Mouse (Mus musculus): ENCODE data around the gene Gm31371. TPM values are rescaled to one million over a fixed set of nuclear protein-coding genes. Genes with fewer than 3 reads are reported as not detected.
"Not testable (repeated sequence)": the region's sequence is repeated elsewhere in the genome, so short reads cannot be mapped to it uniquely, and the experiment has no call there.

Gene Gm31371
- total RNA-seq (2014; fragmentation: Nextera tagmentation) (not detected in 2 replicates), total RNA-seq (2017) (not detected in 2 replicates)

GRCm38 (mm10) chr8:19903092-19903491 lies at the start of gene Gm31371:
TSS of gene Gm31371 (plus strand) at chr8:19903392.
- ATAC-seq (replicated peaks; ENCODE audit: poor library complexity, severe bottlenecking) = not testable (repeated sequence)

GRCm38 (mm10) chr8:19906425-19907055 lies 3.3 kb downstream of the Gm31371 start:
- ATAC-seq (replicated peaks; ENCODE audit: poor library complexity, severe bottlenecking) = not testable (repeated sequence)

GRCm38 (mm10) chr8:19908841-19909321 lies 5.7 kb downstream of the Gm31371 start:
- not testable (repeated sequence) for ATAC-seq (replicated peaks; ENCODE audit: poor library complexity, severe bottlenecking)

- not testable (repeated sequence) for ATAC-seq (replicated peaks; ENCODE audit: poor library complexity, severe bottlenecking)
Observed at GRCm38 (mm10) chr8:19919086-19919485, 15.9 kb downstream of the Gm31371 start.

DNA sequence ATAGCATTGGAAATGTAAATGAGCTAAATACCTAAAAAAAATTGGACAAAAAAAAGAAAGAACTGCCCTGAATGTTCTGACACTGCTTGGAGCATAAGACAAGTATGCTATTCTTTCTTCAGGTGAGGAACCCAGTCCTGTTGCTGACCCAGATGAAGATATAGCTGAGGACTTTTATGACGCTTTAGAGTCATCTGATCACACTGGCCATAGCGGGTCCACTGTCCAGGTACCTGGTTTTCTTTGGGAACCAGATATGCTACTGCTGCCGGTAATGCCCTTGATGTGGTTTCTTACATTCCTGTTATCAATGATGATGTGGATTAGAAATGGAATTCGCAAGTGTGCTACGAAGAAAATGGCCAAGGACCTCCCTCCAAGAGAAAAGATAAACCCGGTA lies 31.1 kb downstream of the Gm31371 start:
- not testable (repeated sequence) for ATAC-seq (replicated peaks; ENCODE audit: poor library complexity, severe bottlenecking)

GRCm38 (mm10) chr8:19935541-19936030 lies 32.4 kb downstream of the Gm31371 start:
- not testable (repeated sequence) for ATAC-seq (replicated peaks; ENCODE audit: poor library complexity, severe bottlenecking)

- ATAC-seq (replicated peaks; ENCODE audit: poor library complexity, severe bottlenecking) = no peak
Observed at GRCm38 (mm10) chr8:19960935-19961334, 57.7 kb downstream of the Gm31371 start.

DNA sequence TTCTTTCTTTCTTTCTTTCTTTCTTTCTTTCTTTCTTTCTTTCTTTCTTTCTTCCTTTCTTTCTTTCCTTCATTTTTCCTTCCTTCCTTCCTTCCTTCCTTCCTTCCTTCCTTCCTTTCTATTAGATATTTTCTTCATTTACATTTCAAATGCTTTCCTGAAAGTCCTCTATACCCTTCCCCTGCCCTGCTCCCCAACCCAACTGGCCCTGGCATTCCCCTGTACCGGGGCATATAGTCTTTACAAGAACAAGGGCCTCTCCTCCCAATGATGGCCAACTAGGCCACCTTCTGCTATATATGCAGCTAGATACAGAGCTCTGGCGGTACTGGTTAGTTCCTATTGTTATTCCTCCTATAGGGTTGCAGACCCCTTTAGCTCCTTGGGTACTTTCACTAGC lies 60.6 kb downstream of the Gm31371 start:
- not testable (repeated sequence) for ATAC-seq (replicated peaks; ENCODE audit: poor library complexity, severe bottlenecking)

DNA sequence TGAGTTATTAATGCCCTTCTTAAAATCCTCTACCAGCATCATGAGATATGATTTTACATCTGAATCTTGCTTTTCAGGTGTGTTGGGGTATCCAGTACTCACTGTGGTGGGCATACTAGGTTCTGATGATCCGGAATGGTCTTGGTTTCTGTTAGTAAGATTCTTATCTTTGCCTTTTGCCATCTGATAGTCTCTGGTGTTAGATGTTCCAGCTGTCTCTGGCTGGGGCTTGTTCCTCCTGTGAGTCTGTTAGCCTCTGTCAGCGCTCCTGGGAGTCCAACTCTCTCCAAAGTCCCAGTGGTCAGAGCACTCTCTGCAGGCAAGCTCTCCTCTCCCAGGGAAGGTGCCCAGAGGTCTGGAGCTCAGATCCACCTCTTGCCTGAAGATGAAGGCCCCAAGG lies 65.0 kb downstream of the Gm31371 start:
- ATAC-seq (replicated peaks; ENCODE audit: poor library complexity, severe bottlenecking) = not testable (repeated sequence)

DNA sequence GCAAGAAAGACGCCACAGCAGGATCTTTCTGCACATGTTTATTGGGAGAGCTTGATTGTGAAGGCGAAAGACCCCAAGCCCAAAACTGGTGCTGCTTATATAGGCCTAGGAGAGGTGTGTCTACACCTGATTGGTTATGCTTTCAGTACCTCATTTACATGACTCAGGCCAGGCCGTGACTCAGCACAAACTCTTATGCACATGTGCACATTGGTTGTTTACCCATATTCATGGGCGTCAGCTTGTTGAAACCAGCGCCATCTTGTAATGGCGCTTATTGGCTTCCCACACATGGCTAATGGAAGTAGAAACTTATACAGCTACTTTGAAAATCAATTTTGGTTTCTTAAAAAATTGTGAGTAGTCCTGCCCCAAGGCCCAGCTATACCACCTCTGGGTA lies 72.0 kb downstream of the Gm31371 start:
- not testable (repeated sequence) for ATAC-seq (replicated peaks; ENCODE audit: poor library complexity, severe bottlenecking)

Other genes with a start within 250 kb of the Gm31371 start
- not detected in 2 replicates for gene 4930467E23Rik, start 173.8 kb upstream of the Gm31371 start, total RNA-seq (2014; fragmentation: Nextera tagmentation)
- not detected in 2 replicates for gene 4930467E23Rik, start 173.8 kb upstream of the Gm31371 start, total RNA-seq (2017)